Mouse (Mus musculus): ENCODE data around the gene C2cd4c.

Gene C2cd4c

DNA sequence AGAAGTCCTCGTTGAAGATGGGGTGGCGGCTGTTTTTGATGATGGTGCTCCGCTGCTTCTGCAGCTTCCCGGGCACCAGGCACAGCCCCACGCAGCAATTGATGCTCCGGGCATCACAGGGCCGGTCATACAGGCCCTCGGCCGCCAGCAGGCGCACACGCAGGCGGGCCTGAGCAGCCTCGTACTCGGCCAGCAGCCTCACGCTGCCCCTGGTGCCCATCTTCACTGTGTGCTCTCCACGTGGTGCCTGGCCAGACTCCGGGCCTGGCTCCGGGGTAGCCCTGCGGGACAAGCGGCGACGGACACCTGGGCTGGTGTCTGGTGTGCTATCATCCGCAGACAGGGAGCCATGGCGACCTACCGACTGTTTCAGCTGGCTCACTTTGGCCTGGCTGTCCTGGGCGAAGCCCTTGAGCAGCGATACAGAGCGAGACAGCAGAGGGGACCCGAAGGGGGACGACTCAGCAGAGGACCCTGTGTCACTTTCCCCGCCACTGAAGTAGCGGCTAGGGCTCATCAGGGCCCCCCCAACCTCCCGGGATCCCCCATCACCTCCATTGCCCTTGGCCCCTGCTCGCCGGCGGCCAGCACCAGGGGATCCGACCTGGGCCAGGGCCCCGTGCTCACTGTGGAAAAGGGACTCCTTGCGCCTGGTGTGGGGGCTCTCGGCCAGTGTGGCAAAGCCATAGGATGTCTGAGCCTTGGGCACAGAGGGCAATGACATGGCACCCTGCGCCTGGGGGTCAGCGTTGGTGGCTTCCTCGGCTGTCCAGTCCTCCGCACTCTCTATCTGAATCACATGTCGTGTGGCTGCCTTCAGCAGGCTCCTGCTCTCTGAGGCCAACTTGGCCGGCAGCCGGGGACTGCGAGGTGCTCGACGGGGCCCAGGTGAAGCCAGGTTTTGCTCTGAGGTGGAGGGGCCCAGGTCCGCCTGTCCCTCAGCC, 1.4 kb downstream of the C2cd4c start:
- no peak for DNase-seq (ENCODE audit: low read depth, low spot score)

DNA sequence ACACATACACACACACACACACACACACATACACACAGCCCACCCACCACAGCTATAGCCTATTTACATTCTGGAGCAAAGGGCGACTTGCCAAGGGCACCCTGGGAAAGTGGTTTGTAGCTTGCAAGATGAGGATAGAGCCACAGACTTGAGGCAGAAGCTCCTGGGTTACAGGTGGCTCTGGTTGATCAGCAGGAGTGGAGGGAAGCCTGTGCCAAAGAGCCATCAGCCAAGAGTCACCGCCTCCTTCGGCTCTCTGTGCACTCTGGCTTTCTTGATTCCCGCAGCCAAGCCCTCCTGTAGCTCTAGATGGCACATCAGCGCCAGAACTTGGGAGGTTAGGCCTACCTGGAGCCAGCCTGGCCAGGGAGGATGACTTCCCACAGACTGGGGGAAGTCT, 2.5 kb downstream of the C2cd4c start:
- no peak for DNase-seq (ENCODE audit: low read depth, low spot score)

DNA sequence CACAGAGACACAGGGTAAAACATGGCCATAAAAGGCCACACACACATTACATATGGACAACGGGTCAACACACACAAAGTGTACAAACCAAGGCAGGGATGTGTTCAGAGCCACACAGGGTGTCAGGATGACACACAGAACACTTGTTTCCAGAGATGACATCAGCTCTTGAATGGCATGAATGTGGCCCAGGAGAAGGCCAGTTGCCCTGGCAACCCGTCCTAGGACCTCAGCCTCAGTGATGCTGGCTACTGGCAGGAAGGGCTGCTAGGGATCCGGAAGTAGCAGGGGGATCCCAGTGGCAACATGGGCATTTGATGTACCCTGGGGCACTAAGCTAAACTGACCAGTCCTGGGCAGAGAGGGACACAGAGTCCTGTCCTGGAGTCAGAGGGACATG, 4.5 kb downstream of the C2cd4c start:
- DNase-seq (ENCODE audit: low read depth, low spot score), result no peak

GRCm38 (mm10) chr10:79607892-79608291, 5.9 kb downstream of the C2cd4c start:
- no peak for DNase-seq (ENCODE audit: low read depth, low spot score)

DNA sequence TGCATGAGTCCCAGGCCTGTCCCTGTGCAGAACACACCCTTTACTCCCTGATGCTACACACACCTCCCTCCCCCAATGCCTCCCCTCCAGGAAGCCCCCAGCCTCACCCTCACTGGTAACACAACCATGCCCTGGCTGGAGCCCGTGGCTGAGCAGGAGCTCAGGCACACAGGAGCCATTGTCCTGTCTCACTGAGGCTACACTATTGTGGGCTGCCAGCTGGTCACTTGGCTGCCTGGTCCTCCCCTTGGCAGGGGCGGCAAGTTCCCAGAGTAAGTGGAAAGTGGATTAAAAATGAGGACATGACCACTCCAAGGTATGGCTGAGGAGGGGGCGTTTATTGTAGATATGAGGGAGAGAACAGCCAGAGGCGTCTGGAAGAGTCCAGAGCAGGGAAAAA, 7.3 kb downstream of the C2cd4c start:
- DNase-seq (ENCODE audit: low read depth, low spot score), result no peak

DNA sequence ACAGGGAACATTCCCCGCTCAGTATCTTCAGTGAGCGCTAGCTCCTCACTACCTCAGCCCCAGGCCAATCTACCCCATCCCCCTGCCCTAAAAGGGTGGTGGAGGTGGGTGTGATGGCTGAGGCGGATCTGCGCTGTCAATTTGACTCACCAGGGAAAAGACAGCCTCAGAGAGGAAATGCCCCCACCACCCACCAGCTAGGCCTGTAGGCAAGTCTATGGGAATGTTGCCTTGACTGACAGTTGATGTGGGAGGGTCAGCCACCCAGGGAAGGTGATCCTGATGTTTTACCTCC, 15.9 kb downstream of the C2cd4c start:
- DNase-seq (ENCODE audit: low read depth, low spot score), result no peak

DNA sequence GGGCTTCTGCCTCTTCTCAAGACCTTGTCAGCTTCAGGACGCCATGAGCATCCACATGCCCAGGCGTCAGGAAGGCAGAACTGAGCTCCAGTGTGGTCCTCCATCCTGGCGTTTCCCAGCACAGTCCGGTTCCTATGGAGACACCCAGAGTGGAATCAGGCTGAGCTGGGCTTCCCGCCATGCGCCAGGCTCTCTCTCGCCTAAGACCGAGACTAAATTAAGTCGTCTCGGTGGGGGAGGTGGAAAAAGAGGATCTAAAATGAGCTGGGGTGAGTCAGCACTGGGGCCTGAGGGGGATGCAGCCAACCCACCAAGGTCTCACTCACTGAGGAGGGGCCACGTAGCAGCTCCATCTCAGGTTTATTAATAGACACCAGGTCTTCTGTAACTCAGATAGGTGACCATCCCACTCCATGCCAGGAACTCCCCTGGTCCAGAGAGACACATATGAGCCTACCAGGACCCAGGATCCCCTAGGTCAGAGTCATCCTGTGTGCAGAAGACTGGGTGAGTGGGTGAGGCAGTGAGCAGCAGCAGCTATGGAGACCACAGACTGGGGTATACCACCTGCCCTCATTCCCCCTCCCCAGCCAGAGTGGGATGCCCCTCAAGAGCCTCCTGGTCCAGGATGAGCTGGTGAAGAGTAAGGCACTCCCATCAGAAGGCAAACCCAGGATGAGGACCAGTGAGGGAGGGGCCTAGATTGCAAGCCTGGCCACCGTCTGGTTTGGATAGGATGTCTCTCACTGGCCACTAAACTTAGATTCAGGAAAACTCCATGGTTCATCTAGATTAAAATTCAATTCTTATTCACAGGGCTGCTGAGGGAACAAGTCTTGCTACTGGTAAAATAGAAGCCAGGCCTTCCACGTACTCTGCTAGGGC, 16.5 kb downstream of the C2cd4c start:
- no peak for DNase-seq (ENCODE audit: low read depth, low spot score)

DNA sequence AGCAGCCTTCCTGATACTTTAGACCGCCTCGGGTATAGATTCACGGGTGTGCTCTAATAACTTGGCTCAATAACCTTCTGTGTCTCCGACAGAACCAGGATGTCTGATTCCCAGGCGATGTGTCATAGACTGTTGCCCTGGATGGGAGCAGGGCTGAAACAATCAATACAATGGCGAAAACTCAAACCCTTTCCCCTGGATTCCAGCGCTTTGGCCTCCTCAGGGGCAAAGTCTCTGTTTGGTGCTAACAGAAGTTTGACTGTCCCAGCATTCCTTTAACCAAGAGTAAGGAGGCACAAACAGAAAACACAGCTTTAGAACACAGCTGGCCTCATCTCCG, 18.3 kb downstream of the C2cd4c start:
- no peak for DNase-seq (ENCODE audit: low read depth, low spot score)

DNA sequence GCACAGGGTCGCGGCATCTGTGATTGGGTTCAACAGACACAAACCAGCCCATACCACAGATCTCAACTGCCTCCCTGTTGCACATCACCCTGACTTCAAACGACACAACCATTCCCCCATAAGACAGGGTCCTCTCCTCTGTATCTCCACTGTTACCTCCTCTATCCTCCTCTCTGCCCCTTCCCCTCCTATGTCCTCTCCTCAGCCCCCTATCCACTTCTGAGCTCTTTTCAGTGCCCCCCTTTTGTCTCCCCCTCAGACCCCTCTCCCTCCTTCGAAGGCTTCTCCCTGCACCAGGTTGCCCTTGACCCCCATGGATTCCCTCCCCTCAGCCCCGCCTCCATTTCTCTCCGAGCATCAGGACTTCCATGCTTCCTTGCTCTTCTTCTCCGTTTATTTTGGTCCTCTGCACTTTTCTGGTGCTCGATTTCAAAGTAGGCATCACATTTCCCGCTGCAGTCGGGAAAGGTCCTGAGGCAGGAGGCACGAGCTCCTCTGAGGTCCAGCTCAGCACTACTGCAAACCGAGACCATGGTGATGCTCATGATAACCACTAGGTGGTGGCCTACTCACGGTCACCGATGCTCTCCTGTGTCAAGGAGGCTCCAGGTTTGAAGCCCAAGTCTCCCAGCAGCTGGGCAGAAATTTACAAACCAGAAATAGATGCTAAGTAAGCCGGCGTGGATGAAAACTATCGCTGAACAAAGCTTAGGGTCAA, 18.8 kb downstream of the C2cd4c start:
- peak; percentile 76 for DNase-seq (ENCODE audit: low read depth, low spot score)

GRCm38 (mm10) chr10:79594111-79594510, 19.7 kb downstream of the C2cd4c start:
- no peak for DNase-seq (ENCODE audit: low read depth, low spot score)

GRCm38 (mm10) chr10:79590702-79591101, 23.1 kb downstream of the C2cd4c start:
- no peak for DNase-seq (ENCODE audit: low read depth, low spot score)

DNA sequence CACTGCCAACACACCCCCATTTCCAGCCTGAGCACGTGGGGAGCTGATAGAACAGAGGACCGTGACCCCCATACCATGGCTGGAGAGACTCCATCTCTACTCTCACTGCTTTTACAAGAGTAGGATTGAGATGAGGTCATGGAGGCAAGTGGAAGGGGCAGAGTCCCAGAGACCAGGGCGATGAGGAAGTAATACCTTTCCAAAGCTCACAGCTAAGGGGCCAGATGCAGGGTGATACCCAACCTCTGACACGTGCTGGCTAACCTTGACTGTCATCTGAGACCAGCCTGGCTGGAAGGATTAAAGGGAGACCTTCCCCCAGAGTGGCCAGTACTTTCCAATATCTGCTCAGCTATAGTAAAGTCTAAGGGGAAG, 26.1 kb downstream of the C2cd4c start:
- DNase-seq (ENCODE audit: low read depth, low spot score), result no peak

DNA sequence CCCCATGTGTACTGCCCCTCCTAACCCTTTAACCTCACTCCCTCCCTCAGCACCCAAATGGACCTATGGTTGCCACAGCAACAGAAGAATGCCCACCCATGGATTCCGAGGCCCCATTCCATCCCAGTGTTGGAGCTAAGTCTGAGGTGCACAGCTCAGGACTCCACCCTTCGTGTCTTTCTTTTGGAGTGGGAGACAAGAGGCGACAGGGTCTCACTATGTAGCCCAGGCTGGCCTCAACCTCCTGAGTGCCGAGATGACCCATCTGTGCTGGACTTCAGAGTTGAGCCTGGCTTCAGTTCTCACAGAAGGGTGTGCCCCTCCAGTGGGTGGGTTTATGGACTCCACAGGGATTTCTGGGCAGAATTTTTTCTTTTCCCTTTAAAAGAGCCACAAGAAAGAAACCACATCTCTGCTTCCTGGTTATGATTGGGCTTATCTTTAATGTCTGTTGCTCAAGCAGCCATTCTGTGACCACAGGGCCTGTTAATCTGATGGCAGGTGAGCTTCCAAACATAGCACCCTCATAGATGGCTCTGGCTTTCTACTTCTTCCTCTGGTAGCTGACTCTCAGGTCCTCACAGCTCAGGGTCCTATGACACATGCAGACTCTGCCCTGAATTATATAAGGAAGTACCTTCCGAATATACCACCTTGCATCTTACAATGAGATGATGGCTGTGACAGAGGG, 26.6 kb downstream of the C2cd4c start, which contains the start of gene Theg:
Theg (minus strand) TSS at position 271 of the 691 bp plus-strand sequence.
- no peak for DNase-seq (ENCODE audit: low read depth, low spot score)

DNA sequence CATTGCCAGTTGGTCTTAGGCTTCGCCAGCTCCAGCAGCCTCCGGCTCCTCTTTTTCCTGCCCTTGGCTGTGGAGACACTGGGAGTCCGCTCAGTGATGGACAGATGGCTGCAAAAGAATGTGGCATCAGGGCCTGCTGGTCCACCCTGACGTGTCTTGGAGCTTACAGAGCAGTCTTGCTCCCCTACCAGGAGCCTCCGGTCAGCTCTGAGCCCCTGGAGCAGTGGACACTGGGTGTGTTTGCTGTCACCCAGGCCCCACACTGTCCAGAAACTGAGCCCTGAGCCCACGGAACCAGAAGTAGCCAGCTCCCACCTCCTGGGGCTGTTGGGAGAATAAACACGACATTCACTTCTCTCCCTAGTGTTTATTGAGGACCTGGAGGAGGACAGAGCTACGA, 27.6 kb downstream of the C2cd4c start:
- DNase-seq (ENCODE audit: low read depth, low spot score), result no peak

- no peak for DNase-seq (ENCODE audit: low read depth, low spot score)
Measured at GRCm38 (mm10) chr10:79585723-79586122, 28.1 kb downstream of the C2cd4c start.

- no peak for DNase-seq (ENCODE audit: low read depth, low spot score)
Measured at GRCm38 (mm10) chr10:79585136-79585535, 28.7 kb downstream of the C2cd4c start.

DNA sequence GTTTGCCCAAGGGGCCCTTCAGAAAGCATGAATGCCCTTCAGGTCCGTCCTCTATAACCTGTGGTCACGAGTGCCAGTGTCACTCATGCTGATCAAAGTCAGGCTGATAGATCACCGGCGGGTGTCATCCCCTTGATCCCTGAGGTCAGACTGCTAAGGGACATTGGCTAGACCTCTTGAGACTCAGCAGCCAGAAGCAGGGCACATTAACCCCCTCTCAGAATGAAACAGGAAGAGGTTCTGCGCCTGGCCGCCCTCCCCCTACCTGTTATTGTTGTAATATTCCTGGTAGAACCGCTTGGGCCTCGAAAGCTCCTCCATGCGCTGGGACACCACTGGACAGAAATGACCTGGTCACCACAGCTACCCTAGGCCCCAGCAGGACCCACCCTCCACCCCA, 29.4 kb downstream of the C2cd4c start:
- no peak for DNase-seq (ENCODE audit: low read depth, low spot score)

DNA sequence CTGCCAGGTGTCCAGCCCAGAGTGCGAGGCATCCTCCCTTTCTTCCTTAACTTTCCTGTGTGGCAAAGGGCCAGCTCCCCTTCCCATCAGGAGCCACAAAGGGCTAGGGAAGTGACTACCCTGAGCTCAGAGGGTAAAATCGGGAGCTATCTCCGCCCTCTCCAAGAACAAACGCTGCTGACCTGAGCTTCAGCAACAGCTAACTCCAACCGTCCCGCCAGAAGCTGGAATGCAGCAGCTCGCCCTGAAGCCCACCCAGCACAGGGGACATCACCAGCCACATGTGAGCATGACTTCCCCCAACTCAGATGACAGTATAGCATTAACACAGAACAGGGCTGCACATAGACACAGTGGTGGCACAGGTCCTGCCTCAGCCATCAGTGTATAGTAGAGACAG, 29.8 kb downstream of the C2cd4c start:
- no peak for DNase-seq (ENCODE audit: low read depth, low spot score)

DNA sequence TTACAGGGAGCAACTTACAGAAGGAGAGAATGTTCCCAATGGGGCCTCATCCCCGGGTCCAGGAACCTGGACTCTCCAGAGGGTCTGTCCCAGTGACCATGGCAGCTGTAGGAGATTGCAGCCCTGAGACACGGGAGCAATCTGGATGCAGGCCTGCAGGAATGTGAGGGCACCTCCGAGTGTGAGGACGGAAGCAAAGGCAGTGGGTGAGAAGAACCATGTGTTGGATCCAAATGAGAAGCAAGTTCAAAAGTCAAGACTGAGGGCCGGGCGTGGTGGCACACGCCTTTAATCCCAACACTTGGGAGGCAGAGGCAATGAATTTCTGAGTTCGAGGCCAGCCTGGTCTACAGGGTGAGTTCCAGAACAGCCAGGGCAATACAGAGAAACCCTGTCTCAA, 32.3 kb downstream of the C2cd4c start:
- no peak for DNase-seq (ENCODE audit: low read depth, low spot score)

GRCm38 (mm10) chr10:79580811-79581210, 33.0 kb downstream of the C2cd4c start:
- no peak for DNase-seq (ENCODE audit: low read depth, low spot score)

DNA sequence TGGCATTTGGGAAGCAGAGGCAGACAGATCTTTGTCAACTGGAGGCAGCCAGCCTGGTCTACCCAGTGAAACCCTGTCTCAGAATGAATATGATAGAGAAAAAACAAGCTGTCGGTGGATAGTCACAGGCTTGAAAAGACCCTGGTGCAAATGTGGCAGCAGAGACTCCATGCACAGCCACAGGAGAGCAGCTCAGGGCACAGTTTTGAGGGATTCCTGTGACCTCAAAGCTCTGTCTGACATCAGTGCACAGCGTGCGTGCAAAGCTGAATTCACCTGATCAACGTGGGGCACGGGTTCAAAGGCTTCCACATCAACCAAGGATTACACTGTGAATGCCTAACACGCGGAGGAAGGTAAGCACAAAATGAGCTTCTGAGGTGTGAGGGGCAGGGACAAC, 33.5 kb downstream of the C2cd4c start:
- DNase-seq (ENCODE audit: low read depth, low spot score), result no peak

GRCm38 (mm10) chr10:79579781-79580180, 34.0 kb downstream of the C2cd4c start:
- DNase-seq (ENCODE audit: low read depth, low spot score), result no peak
